Mouse (Mus musculus) ES-E14 (cell line): ENCODE measurements around the gene Cnppd1.

Experiments
- HCFC1 ChIP-seq: IDR thresholded peaks from 2 replicates; pipeline ENCODE4 v1.6.1; 2012; ENCODE audit warnings: low read length, inconsistent platforms, borderline replicate concordance; ENCODE audit not compliant: insufficient read depth
- MAFK ChIP-seq: IDR thresholded peaks from 2 replicates; pipeline ENCODE4 v1.6.1; 2014; ENCODE audit warnings: mild to moderate bottlenecking, low read depth, low read length, inconsistent platforms; ENCODE audit not compliant: insufficient read depth
- ZC3H11A ChIP-seq: IDR thresholded peaks from 2 replicates; pipeline ENCODE4 v1.6.1; 2012; ENCODE audit warnings: low read depth, mild to moderate bottlenecking, inconsistent platforms, low read length, borderline replicate concordance
- ZNF384 ChIP-seq: IDR thresholded peaks from 2 replicates; pipeline ENCODE4 v1.6.1; 2012; ENCODE audit warnings: low read depth, low read length, inconsistent platforms

- TF ChIP-seq HCFC1, result no peak
- TF ChIP-seq MAFK, result no peak
- TF ChIP-seq ZC3H11A, result no peak
- TF ChIP-seq ZNF384, result no peak
These were observed 5.1 kb upstream of the Cnppd1 start for GRCm38 (mm10) chr1:75147411-75148135.
